Mouse (Mus musculus) kidney, postnatal 0 days (tissue): ENCODE results near the gene Gfod1. TPM values are rescaled to one million over a fixed set of nuclear protein-coding genes. Genes with fewer than 3 reads are reported as not detected.

Experiments
- ATAC-seq: fragments of 200-750 bp; cut with Nextera tagmentation; replicated peaks from 2 replicates; pipeline ENCODE4 v1.8.0; 2017; ENCODE audit warnings: low read depth, moderate number of reproducible peaks, moderate TSS enrichment, moderate library complexity; ENCODE audit not compliant: low FRiP score
- DNase-seq: peaks from one replicate; pipeline ENCODE4 v3.0.0-alpha.2; 2016; ENCODE audit warnings: low spot score
- H3K27ac ChIP-seq: fragments of 300-500 bp; sonication (generic); 2 replicates; pipeline ENCODE4 v1.5.1; 2014; ENCODE audit warnings: mild to moderate bottlenecking
- H3K27me3 ChIP-seq: fragments of 300-500 bp; sonication (generic); 2 replicates; pipeline ENCODE4 v1.6.1; 2014; ENCODE audit warnings: low read length, mixed read lengths; ENCODE audit not compliant: insufficient read depth
- H3K36me3 ChIP-seq: fragments of 300-500 bp; sonication (generic); 2 replicates; pipeline ENCODE4 v1.6.1; 2014; ENCODE audit warnings: low read length, mixed read lengths; ENCODE audit not compliant: insufficient read depth
- H3K4me1 ChIP-seq: fragments of 300-500 bp; sonication (generic); replicated peaks from 2 replicates; pipeline ENCODE4 v1.6.1; 2014; ENCODE audit warnings: antibody characterized with exemption, low read length, mixed read lengths; ENCODE audit not compliant: insufficient read depth
- H3K4me2 ChIP-seq: fragments of 300-500 bp; sonication (generic); 2 replicates; pipeline ENCODE4 v1.6.1; 2014; ENCODE audit warnings: mild to moderate bottlenecking, low read length, moderate library complexity, mixed read lengths
- H3K4me3 ChIP-seq: fragments of 300-500 bp; sonication (generic); replicated peaks from 2 replicates; pipeline ENCODE4 v1.5.1; 2014; ENCODE audit warnings: low read depth, low read length
- H3K9ac ChIP-seq: fragments of 300-500 bp; sonication (generic); 2 replicates; pipeline ENCODE4 v1.6.1; 2014; ENCODE audit warnings: low read depth, low read length
- H3K9me3 ChIP-seq: fragments of 300-500 bp; sonication (generic); replicated peaks from 2 replicates; pipeline ENCODE4 v1.6.1; 2016; ENCODE audit warnings: low read length, inconsistent platforms, mixed read lengths
- CTCF ChIP-seq: IDR thresholded peaks from 2 replicates; pipeline ENCODE4 v1.5.1; 2016; ENCODE audit warnings: antibody characterized with exemption, low read depth, mild to moderate bottlenecking, moderate library complexity
- WGBS: fragments of 180-500 bp; shearing (Covaris S2); extraction: QIAGEN DNeasy Blood & Tissue Kit; methylation state at CpG from one replicate; pipeline ENCODE4 v1.1.7; 2014; 5-methylcytosine and 5-hydroxymethylcytosine counted together
- polyA plus RNA-seq: library from polyadenylated mRNA; unstranded; fragments of >200 nt; fragmentation: Nextera tagmentation; extraction: Ambion mirVana; gene quantifications from 2 replicates; pipeline ENCODE4 v1.2.1, GENCODE M21; 2015

The Gfod1 gene
- polyA plus RNA-seq, 1 experiment from 2014 or later = 0.34 TPM

DNA sequence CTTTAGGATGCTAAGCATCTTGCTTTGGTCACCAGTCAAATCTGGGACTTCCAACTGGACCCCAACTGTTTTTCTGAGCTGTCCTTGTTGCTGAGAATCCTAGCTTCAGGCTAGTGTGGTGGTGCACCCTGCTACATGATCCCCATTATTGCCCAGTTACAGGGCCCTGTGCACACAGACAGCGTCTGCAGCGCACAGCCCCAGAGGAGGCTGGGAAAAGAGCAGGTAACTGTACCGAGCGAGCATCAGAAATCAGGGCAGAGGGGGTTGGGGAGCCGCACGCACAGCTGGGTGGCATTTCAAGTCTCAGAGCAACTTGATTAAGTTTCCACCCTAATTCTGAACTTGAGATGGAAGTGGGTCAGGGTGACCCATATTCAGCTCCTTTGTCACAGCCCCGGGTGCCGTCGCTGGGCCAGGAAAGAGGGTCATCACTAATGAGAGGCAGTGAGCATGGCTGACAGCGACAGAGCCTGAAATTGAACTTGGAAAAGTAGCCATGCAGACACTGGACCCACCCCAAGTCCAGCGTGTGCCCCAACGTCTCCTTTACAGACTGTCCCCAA, 97.8 kb downstream of the Gfod1 start:
- no peak for TF ChIP-seq CTCF
- Histone ChIP-seq H3K9ac (no peak overlapping the region), H3K36me3 (no peaks in the 10 kb centered on the region), H3K4me2 (no peak overlapping the region), H3K27me3 (no peaks in the 10 kb centered on the region), H3K4me1 (no peaks in the 10 kb centered on the region), H3K9me3 (no peaks in the 10 kb centered on the region), H3K27ac (no peak overlapping the region), H3K4me3 (no peak overlapping the region)
- 74% methylated on average over 12 of the region's 12 CpGs for WGBS
- DNase-seq = no peak
- ATAC-seq = no peak

DNA sequence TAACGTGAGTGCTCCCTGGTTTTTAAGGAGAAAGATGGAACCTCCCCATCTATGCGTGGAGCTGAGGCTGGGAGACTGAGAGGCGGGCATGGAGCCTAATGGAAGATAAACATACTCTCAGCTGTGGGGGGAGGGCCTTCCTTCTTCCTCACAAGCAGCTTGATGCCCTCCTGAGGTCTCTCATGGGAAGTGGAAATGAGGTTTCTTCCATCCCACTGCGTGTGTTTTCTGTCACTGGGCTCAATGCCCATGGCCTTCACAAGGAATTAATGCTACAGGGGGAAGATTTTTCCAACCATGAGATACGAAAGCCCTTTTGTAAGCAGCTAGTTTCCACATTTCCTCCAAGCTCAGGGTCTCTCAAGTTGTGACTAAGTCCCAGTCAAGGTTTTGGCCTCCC, 100.3 kb downstream of the Gfod1 start:
- WGBS = 62% methylated on average over 5 of the region's 5 CpGs
- H3K4me2 ChIP-seq = no peak overlapping the region
- no peaks in the 10 kb centered on the region for H3K4me1 ChIP-seq
- ATAC-seq (no peak), DNase-seq (no peak)
- TF ChIP-seq CTCF = no peak
- no peak overlapping the region for H3K9ac ChIP-seq
- no peak overlapping the region for H3K4me3 ChIP-seq
- no peaks in the 10 kb centered on the region for H3K9me3 ChIP-seq
- no peaks in the 10 kb centered on the region for H3K36me3 ChIP-seq
- no peaks in the 10 kb centered on the region for H3K27me3 ChIP-seq
- H3K27ac ChIP-seq = no peak overlapping the region

DNA sequence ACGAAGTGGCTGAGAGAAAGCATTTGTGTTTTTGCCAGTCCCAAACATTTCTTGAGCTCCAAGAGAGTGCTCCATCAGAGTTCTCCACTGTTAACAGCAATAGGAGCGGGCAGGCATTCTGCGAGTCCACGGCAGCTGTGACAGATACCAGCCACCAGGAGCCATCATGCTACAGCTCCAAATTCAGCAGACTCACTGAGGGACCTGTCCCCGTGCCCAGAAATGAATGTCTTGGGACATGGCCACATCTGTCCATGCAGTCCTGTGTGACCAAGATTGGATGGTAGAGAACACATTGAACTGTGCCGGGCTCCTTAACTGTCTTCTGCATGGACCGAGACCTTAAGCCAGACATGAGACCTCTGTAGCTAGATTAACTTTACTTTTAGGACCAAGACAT, 100.7 kb downstream of the Gfod1 start:
- H3K9ac ChIP-seq = no peak overlapping the region
- DNase-seq (no peak), ATAC-seq (no peak)
- H3K4me2 ChIP-seq = no peak overlapping the region
- no peak overlapping the region for H3K4me3 ChIP-seq
- no peaks in the 10 kb centered on the region for H3K36me3 ChIP-seq
- TF ChIP-seq CTCF = 0 out of 2 replicates have a peak, but pooled peaks have one; percentile 12
- 84% methylated on average over 7 of the region's 7 CpGs for WGBS
- no peaks in the 10 kb centered on the region for H3K9me3 ChIP-seq
- H3K27me3 ChIP-seq = no peaks in the 10 kb centered on the region
- H3K27ac ChIP-seq = no peak overlapping the region
- H3K4me1 ChIP-seq = no peaks in the 10 kb centered on the region

GRCm38 (mm10) chr13:43202351-43202750, 101.6 kb downstream of the Gfod1 start:
- no peak overlapping the region for H3K9ac ChIP-seq
- no peak overlapping the region for H3K27ac ChIP-seq
- no peak for TF ChIP-seq CTCF
- DNase-seq (no peak), ATAC-seq (no peak)
- no peaks in the 10 kb centered on the region for H3K4me1 ChIP-seq
- H3K4me2 ChIP-seq = no peak overlapping the region
- no peaks in the 10 kb centered on the region for H3K36me3 ChIP-seq
- H3K9me3 ChIP-seq = no peaks in the 10 kb centered on the region
- WGBS = 82% methylated on average over 10 of the region's 10 CpGs
- H3K4me3 ChIP-seq = no peak overlapping the region
- H3K27me3 ChIP-seq = no peaks in the 10 kb centered on the region

GRCm38 (mm10) chr13:43201033-43201432, 102.9 kb downstream of the Gfod1 start:
- no peaks in the 10 kb centered on the region for H3K27me3 ChIP-seq
- peak; percentile 80 for TF ChIP-seq CTCF
- no peak overlapping the region for H3K9ac ChIP-seq
- no peaks in the 10 kb centered on the region for H3K9me3 ChIP-seq
- ATAC-seq = peak; percentile 18; the same call in 1 of the 2 replicates
- no peak overlapping the region; the same call in 1 of the 2 replicates for H3K4me2 ChIP-seq
- peak; percentile 56 for DNase-seq
- H3K4me1 ChIP-seq = 0 out of 2 replicates have a peak, but pooled peaks cover 1% of the 10 kb centered on the region
- WGBS = 45% methylated on average over 22 of the region's 22 CpGs
- no peak overlapping the region for H3K4me3 ChIP-seq
- no peak overlapping the region for H3K27ac ChIP-seq
- no peaks in the 10 kb centered on the region for H3K36me3 ChIP-seq

DNA sequence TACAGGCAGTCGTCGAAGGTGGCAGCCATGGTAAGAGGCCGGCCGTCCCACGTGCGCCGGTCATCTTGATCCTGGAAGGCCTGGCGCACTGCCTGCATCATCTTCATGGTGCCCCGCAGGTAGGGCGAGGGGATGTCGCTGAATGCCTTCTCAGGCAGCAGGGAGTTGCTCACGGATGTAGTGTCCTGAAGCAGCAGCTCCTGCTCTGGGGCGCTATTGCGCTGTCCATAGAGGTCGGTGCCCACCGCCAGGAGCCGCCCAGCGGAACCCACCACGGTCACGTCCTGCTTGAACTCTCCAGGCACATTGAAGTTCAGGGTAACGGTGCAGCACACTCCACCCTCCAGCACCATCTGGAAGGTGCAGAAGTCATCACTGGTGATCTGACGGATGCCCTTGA, 103.5 kb downstream of the Gfod1 start:
- WGBS = 66% methylated on average over 22 of the region's 22 CpGs
- no peaks in the 10 kb centered on the region for H3K27me3 ChIP-seq
- H3K9me3 ChIP-seq = no peaks in the 10 kb centered on the region
- H3K27ac ChIP-seq = no peak overlapping the region
- 0 out of 2 replicates have a peak, but pooled peaks cover 5% of the 10 kb centered on the region for H3K4me1 ChIP-seq
- H3K4me2 ChIP-seq = no peak overlapping the region; the same call in 1 of the 2 replicates
- H3K9ac ChIP-seq = no peak overlapping the region
- no peak for DNase-seq
- no peaks in the 10 kb centered on the region for H3K36me3 ChIP-seq
- TF ChIP-seq CTCF = peak; percentile 32; the same call in 1 of the 2 replicates
- peak; percentile 50 for ATAC-seq
- no peak overlapping the region for H3K4me3 ChIP-seq

GRCm38 (mm10) chr13:43199749-43200148, 104.2 kb downstream of the Gfod1 start:
- ATAC-seq = no peak
- H3K9ac ChIP-seq = no peak overlapping the region
- 77% methylated on average over 5 of the region's 5 CpGs for WGBS
- no peak overlapping the region for H3K4me3 ChIP-seq
- DNase-seq = no peak
- no peak overlapping the region for H3K27ac ChIP-seq
- H3K27me3 ChIP-seq = no peaks in the 10 kb centered on the region
- no peaks in the 10 kb centered on the region for H3K9me3 ChIP-seq
- no peaks in the 10 kb centered on the region for H3K36me3 ChIP-seq
- H3K4me1 ChIP-seq = 0 out of 2 replicates have a peak, but pooled peaks cover 5% of the 10 kb centered on the region
- TF ChIP-seq CTCF = peak; percentile 62
- H3K4me2 ChIP-seq = no peak overlapping the region
